Mouse (Mus musculus) right cerebral cortex, postnatal 4 days (tissue): Measurements from ENCODE around the gene Cyp2u1.

Source experiments
- DNase-seq: peaks from one replicate; pipeline ENCODE4 v3.0.0-alpha.2; 2022

Gene Cyp2u1

GRCm38 (mm10) chr3:131251601-131252000 is 51.4 kb downstream of the Cyp2u1 start:
- DNase-seq, result no peak

- no peak for DNase-seq
Observed at GRCm38 (mm10) chr3:131250978-131251377, 52.0 kb downstream of the Cyp2u1 start.

- no peak for DNase-seq
Observed at GRCm38 (mm10) chr3:131250283-131250682, 52.7 kb downstream of the Cyp2u1 start.

- no peak for DNase-seq
Observed at GRCm38 (mm10) chr3:131248444-131248843, 54.6 kb downstream of the Cyp2u1 start.

GRCm38 (mm10) chr3:131247851-131248250 is 55.2 kb downstream of the Cyp2u1 start:
- DNase-seq, result no peak

- DNase-seq, result no peak
Observed at GRCm38 (mm10) chr3:131247447-131247846, 55.6 kb downstream of the Cyp2u1 start.

- DNase-seq, result no peak
Observed at GRCm38 (mm10) chr3:131246579-131247046, 56.4 kb downstream of the Cyp2u1 start.

GRCm38 (mm10) chr3:131245766-131246578 is 57.1 kb downstream of the Cyp2u1 start:
- peak; percentile 66 for DNase-seq
